Mouse (Mus musculus) ovary, postnatal 36 days (tissue): ENCODE data around the gene Dnajc30.
"Not testable (repeated sequence)": the region's sequence is repeated elsewhere in the genome, so short reads cannot be mapped to it uniquely, and the experiment has no call there.

Experiments used
- DNase-seq: peaks from one replicate; pipeline ENCODE4 v3.0.0; 2022; ENCODE audit warnings: low spot score, mixed read lengths

Dnajc30 gene

DNA sequence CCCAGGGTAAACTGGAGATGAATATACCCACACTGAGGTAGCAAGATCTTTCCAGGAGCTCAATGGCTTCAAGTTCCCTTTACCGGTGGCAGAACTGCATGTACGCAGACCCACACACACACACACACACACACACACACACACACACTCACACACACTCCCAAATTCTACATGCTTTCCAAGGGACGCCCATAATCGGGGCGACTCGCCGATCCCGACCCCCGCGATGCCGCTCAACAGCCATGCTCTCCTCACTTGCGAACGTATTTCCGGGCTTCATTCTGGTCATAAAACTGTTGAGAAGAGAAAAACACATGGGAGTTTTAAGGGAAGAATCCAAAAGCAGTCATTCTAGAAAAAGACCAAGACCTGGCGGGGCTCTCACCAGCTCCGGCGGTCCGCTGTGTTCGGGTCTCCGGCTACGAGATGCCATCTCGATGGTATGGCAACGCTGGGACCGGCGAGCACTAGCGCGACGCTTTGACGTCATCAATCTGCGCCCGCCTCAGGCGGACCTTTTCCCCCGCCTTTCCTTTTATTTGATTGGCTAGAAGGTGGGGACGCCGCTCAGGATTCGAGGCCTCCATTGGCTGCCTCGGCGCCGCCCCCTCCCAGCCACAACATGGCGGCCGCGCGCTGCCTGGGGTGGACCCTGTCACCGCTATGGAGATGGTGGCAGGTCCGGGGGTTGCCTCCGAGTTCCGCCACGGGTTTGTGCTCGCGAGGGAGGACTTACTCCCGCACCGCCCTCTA is at the start of gene Dnajc30:
Gene Dnajc30 (plus strand): TSS at position 574 of the 753 bp plus-strand sequence.
- peak; percentile 95 for DNase-seq

DNA sequence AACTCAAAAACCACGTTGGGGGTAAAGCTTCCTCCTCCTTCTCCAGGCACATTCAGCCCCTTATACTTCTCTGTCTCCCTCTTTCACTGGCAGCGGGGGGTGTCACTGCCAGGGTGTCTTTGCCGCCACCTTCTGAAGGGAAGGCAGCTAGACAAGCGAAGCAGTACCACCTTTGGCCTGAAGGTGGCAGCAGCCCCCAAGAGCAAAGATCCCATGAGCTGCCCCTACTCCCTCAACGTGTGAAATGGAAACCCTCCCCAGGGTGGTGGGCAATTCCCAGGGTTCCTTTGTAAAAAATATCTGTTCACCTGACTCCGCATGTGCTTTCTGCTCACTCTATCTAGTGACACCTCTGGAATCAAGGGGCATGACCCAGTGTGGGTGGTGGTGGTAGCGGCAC is 48.5 kb upstream of the Dnajc30 start:
- peak; percentile 86 for DNase-seq

DNA sequence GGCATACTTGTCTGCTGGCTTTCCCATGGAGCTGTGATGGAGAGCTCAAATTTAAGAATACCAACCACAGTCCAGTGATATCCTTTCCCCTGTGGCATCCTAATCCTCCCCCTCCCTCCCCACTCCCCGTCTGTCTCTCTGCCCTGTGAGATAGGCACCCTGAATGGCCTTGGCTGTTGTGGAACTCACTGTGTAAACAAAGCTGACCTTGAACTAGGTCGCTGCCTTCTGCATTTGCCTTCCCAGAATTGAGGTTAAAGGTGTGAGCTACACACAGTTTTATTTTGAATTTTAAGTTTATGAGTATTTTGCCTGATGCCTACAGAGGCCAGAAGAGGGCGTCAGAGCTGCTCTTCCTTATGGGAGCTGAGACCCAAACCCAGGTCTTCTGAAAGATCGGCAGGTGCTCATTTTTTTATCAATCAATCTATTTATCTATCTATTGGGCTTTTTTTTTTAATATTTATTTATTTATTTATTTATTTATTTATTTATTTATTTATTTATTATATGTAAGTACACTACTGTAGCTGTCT is 47.7 kb upstream of the Dnajc30 start:
- DNase-seq: no peak

DNA sequence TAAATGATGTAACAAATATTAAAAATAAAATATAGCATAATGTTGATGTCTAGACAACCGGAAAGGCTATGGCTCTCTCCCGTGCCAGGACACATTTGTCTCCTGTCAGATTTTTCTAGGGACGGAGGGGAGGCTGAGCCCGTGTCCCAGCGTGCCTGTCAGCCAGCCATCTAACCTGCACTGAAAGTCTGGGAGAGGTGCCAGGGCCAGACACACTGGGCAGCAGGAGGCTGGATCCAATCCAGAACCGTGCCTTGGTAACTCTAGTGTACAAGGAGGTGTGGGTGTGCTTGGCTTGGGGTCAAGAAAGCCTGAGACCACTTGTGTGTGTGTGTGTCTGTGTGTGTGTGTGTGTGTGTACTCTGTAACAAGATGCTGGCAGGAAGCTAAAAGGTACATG is 42.2 kb upstream of the Dnajc30 start:
- DNase-seq: peak; percentile 61

DNA sequence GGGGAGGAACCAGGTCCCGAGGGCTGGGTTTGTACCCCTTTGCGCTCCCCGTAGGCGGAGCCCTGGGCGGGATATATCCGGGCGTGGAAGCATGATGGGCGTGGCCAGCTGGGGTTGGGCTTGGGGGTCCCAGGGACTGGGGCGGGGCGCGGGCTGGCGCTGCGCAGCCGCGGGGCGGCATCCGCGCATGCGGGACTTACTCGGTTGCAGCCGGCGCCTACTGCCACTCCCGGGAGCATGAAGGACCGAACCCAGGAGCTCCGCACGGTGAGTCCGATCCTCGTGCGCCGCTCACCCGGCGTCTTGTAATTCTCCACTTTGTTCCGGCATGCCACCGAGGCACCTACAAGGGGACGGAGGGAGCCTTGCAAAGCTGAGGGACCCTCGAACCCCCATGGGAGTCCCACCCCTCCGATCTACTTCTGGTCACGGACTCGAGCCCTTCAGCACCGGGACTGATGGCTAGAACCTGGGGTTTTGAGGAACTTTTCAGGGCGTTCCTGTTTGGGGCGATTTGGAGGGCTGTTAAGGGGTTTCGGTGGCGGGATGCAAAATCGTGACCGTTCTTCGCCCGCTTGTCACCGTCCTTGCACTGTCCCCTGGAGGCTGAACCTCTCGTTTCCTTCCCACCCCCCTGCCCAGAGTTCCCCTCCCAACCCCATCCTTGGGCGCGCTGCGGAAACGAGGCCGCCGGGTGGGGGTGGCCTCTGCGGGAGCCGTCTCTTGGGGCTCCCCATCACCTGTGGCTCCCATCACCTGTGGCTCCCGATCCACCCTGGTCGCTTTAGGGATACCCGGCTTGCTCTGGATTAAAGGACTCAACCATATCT is 40.4 kb upstream of the Dnajc30 start, which contains the start of gene Stx1a:
Gene Stx1a (plus strand): TSS at position 139 of the 830 bp plus-strand sequence.
- DNase-seq: peak; percentile 93

DNA sequence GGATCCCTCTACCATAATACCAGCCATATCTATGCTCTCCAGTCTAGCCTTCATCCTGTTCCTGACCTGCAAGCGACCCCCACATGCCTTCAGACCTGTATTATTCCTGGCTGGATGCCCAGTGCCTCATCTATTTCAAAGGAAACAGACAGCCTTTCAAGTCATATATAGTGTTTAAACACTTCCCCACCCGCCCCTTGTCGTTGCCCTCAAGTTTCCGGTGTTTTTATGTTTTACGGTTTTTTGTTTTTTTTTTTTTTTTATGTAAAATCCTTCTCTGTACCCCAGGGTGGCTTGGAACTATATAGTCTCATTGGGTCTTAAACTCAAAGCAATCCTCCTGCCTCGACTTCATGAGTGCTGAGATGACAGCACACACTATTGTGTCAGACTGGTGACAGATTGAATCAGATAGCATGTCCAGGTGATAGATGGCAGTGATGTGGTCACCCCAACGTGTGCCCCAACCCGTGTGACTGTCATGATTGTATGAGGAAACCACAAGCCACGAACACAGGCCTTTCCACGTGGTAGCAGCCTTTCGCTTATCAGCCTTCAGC is 39.3 kb upstream of the Dnajc30 start:
- DNase-seq: no peak

DNA sequence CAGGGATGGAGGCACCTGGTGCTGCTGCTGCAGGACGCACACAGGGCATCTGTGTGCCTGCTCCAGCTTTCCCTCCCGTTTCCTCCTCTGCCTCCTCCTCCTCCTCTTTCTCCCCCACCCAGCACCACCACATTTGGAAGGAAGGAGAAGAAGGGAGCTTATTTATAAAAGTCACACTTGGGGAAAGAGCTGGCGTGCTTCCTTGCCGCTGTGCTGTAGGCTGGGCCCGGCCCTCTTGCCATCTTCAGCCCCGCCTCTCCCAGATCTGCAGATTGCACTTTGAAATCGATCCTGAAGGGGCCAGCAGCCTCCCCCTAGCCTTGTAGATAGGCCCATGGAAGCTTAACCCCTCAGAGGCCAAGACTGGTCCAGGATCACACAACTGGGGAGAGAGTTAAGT is 38.1 kb upstream of the Dnajc30 start:
- DNase-seq: no peak

DNA sequence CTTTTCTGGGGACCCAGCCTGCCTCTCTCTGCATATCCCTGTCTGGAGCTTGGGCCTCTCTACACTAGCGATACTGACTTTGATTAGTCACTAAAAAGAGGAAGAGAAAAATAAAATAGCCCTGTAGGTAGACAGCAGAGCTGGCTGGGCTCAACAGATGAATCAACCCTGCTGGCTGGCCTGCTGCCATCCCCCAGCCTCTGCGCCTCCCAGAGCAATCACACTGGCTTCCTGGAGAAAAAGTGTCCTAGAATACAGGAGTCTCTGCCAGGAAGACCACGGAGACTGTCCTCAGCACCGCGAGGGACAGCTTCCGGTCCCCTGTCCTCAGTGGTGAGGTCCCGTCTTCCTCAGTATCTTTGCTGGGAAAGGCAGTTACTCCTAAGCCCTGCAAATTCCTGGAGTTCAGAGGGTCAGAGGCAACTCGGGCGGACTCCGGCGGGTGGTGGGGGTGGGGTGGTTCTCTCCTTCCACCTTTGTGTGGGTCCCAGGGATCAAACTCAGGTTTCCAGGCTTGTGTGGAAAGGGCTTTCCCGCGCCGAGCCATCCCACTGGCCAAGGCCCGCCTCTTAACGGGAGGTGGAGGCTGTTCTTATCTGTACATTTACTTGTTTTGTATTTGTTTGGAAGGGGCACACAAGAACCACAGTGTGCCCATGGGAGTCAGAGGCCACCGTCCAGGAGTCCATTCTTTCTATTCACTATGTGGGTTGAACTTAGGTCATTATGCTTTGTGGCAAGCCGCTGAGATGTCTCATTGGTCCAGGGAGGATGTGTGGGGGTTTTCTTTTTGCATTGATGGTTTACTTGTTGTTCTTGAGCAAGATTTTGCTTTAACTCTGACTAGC is 34.8 kb upstream of the Dnajc30 start:
- peak; percentile 63 for DNase-seq

DNA sequence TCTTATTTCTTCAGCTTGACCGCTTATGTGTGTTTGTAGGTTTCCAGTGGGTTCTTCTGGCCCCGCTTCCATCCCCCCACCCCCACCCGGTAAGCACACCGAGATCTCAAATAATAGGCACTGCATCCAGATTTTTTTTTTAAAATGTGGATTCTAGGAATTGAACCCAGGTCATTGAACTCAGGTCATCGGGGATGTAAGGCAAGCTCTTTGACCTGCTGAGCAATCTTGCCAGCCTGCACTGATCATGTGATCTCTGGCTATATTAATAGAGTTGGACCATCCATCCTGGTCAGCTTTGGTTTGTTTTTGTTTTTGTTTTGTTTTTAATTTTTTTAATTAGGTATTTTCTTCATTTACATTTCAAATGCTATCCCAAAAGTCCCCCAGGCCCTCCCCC is 31.4 kb upstream of the Dnajc30 start:
- DNase-seq: no peak

DNA sequence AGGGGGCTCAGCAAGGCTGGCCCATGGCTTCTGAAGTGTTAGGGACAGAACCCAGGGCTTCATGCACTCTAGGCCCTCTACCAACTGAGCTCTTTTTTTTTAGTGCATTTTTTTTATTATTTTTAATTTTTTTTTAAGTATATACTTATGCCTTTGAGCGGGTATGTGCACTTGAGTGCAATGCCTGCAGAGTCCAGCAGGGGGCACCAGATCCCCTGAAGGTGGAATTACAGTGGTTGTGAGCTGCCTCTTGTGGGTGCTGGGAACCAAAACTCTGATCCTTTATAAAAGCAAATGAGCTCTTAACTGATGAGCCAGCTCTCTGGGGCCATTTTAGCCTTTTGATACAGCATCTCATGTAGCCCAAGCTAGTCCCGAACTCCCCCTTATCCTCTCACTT is 29.4 kb upstream of the Dnajc30 start:
- DNase-seq: no peak

DNA sequence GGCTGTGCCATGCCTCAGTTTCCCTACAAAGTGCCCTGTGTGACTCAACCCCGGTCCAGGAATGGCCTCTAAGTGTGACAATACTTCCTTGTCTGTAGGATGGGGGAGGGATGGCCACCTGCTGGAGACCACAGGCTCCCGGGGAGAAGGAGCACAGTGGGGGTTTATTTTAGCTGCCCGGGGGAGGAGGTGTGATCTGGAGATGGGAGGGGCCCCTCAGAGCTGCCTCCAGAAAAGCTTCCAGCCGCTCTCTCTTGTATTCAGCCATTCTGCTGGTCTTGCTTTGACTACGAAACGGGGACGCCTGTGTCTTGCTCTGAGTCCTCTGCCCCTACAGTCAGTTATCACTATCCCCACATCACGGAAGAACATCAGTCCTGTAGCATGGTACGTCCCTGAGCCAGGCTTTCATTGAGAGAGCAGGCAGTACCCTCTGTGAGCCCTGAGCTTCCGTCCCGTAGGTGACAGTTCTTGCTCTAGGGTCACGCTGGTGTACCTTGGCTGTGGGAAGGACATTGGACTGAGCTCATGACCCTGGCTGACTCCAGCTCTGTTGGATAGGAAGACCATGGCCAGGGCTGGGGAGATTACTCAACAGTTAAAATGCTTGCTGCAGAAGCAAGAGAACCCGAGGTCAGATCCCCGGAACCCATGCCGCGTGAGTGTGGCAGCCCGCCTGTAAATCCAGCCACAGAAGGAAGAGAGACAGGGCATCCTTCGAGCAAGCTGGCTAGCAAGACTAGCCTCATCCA is 28.2 kb upstream of the Dnajc30 start:
- no peak for DNase-seq

DNA sequence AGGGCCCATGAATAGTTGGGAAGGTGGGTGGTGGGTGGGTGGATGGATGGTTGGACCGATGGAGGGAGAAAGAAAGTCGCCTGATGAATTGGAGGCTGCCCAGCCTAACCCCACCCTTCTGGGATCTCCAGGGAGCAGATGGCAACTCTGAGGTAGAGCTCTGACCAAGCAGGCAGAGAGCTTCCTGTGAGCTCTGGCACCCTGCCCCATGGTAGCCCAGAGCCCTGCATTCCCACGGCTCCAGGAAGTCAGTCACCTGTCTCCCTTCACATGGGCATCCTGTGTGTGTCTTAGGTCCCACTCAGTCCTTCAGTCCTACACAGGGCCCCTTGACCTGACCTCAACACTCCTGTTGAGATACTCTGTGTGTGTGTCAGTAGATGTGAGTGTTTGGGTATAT is 26.1 kb upstream of the Dnajc30 start:
- no peak for DNase-seq

DNA sequence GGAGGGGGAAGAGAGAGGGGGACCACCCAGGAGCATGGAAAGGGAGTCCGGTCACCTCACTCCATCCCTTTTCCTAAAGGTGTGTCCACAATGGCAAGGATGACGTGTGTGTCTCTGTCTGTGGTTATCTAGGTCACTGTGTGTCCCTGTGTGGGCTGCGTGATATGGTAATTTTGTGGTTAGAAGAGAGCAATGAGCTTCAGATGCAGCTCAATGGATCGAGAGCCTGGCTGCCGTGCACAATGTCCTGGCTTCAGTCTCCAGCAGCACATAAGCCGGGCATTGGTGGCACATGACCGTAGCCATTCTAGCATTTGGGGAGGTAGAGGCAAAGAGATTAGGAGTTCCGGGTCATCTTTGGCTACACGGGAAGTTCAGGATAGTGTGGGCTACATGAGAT is 24.5 kb upstream of the Dnajc30 start:
- no peak for DNase-seq

DNA sequence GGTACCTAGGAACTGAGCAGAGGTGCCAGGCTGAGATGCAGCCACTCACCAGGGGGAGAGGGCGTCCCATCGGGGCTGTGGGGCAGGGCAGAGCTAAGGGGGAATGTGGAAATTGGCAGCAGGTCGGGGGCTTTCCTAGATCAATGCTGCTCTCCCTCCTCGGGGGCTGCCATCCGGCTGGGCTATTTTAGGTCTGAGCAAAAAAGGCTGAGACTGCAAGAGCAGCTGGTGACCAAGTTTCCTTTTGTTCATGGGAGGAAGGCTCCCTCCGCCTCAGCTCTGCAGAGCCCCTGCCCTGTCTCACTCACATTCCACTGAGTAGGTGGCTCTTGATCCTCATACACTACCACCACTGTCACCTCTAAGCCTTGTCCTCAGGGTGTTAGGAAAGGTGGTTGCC is 23.9 kb upstream of the Dnajc30 start:
- DNase-seq: no peak

DNA sequence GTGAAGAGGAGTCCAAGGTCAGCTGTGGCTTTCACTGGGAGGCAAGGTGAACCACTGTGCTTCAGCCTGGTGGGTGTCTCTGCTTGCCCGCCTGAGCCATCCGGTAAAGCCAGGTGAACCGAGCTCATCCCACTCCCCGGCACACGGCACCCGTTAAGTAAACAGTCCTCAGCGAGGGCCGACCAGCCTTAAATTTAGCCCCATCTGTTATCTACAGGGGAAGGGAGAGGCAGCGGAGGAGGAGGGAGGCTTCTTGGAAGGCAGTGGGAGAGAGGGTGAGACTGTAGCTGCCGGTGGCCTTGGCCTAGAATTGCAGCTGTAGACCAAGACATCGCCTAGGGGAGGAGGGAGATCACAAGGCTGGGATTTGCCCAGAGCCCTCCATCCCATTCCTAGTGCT is 23.2 kb upstream of the Dnajc30 start:
- peak; percentile 62 for DNase-seq

DNA sequence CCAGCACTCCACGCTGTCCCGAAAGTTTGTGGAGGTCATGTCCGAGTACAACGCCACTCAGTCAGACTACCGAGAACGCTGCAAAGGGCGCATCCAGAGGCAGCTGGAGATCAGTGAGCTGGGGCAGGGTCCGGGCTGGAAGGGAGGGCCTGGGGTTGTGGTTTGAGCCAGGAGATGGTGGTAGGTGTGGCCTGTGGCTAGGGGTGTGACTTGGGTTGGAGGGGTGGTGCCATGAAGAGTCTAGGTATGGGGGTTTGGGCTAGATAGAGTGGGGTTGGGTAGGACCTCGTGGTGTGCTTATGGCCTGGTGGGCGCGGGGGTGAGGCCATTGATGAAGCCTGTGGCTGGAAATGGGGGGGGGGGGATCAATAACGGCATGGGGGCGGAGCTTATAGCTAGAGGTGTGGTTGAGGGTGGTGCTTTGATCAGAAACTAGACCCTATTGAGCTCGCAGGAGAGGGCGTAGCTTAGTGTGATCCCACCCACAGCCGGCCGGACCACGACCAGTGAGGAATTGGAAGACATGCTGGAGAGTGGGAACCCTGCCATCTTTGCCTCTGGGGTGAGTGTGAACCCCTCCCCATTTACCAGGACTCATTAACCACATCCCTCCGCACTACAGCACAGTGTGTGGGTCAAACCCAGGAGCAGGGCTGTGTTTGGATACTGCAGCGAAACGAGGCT is 21.8 kb upstream of the Dnajc30 start:
- no peak for DNase-seq

DNA sequence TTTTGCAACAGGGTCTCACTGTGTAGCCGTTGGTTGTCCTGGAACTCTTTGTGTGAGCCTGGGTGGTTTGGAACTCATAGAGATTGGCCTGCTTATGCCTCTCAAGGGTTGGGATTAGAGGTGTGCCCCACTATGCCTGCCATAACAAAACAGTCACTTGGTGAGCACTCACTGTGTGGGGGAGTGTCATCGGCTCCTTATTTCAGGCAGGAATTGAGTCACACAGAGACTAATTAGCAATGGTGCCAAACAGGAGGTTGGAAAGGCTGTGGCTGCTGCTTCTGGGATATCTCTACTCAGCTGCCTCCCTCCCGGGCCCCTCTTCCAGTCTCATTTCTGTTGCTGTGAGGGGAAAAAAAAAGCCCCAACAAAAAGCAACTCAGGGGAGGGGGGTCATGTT is 19.4 kb upstream of the Dnajc30 start:
- no peak for DNase-seq

DNA sequence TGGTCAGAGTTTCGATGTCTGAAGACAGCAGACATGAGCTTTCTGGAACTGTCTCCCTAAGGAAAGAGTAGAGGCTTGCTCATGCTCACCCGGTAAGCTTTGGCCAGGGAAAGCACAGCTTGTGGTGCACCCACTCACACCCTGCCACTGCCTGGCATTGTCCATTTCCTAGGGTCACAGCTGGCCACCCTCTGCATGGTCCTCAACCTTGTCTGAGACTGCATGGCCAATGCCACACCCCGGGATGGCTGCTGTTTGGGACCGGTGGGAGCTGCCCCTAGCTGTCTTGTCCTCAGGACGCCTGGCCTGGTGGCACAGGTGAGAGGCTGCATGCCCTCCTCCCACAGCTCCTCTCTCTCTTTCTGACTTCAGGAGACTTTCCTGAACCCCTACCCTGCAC is 15.5 kb upstream of the Dnajc30 start:
- no peak for DNase-seq

DNA sequence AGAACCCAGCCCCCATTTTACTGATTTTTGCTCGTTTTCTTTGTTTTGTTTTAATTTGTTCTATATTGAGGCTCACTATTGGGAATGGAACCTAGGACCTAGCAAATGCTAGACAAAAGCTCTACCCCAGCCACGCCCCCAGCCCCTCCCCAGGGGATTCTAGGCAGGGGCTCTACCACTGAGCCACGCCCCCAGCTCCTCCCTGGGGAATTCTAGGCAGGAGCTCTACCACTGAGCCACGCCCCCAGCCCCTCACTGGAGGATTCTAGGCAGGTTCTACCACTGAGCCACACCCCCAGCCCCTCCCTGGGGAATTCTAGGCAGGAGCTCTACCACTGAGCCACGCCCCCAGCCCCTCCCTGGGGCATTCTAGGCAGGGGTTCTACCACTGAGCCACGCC is 14.7 kb upstream of the Dnajc30 start:
- DNase-seq: not testable (repeated sequence)

DNA sequence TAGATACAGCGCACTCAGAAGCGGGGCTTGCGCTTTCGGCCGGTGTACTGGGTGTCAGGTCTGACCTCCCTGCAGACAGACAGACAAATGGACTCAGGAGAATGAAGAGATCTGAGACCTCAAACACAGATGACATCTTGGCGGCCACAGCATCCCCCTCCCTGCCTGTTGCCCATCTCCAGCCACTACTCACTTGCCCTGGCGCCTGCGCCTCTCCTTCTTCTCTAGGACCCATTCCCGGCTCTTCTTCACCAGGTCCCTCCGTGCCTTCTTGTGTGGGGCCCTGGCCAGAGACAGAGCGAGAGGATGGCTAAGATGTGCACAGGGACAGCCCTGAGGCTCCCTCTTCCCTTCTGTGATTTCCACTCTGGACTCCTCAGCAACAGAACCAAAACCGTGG is 10.6 kb upstream of the Dnajc30 start:
- DNase-seq: no peak

DNA sequence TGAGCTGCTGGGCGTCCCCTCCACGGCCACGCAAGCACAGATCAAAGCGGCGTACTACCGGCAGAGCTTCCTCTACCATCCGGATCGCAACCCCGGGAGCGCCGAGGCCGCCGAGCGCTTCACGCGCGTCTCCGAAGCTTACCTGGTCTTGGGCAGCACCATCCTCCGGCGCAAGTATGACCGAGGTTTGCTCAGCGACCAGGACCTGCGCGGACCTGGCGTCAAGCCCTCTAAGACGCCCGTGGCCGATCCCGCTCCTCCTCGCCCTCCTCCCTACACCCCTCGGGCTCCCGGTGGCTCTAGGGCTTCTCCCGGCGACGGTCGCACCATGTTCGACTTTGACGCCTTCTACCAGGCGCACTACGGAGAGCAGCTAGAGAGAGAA is 372 bp downstream of the Dnajc30 start:
- DNase-seq: no peak
